Mouse (Mus musculus) heart, postnatal 0 days (tissue): ENCODE results near the gene Dclk1. TPM values are rescaled to one million over a fixed set of nuclear protein-coding genes. Genes with fewer than 3 reads are reported as not detected.

Source experiments
- ATAC-seq: fragments of 200-750 bp; cut with Nextera tagmentation; 2 replicates; pipeline ENCODE4 v1.8.0; 2017; ENCODE audit warnings: low read depth, moderate number of reproducible peaks, moderate library complexity; ENCODE audit not compliant: insufficient read depth
- DNase-seq: peaks from one replicate; pipeline ENCODE4 v3.0.0-alpha.2; 2016; ENCODE audit warnings: low spot score
- H3K27ac ChIP-seq: fragments of 300-500 bp; sonication (generic); 2 replicates; pipeline ENCODE4 v1.5.1; 2014; ENCODE audit warnings: low read depth, mild to moderate bottlenecking
- H3K27me3 ChIP-seq: fragments of 300-500 bp; sonication (generic); 2 replicates; pipeline ENCODE4 v1.6.1; 2014; ENCODE audit warnings: low read length, mixed read lengths; ENCODE audit not compliant: control insufficient read depth, insufficient read depth
- H3K36me3 ChIP-seq: fragments of 300-500 bp; sonication (generic); replicated peaks from 2 replicates; pipeline ENCODE4 v1.6.1; 2014; ENCODE audit warnings: low read length, mixed read lengths; ENCODE audit not compliant: control insufficient read depth, insufficient read depth
- H3K4me1 ChIP-seq: fragments of 300-500 bp; sonication (generic); 2 replicates; pipeline ENCODE4 v1.6.1; 2014; ENCODE audit warnings: antibody characterized with exemption; ENCODE audit not compliant: control insufficient read depth, insufficient read depth
- H3K4me2 ChIP-seq: fragments of 300-500 bp; sonication (generic); 2 replicates; pipeline ENCODE4 v1.6.1; 2014; ENCODE audit warnings: low read depth, mild to moderate bottlenecking, low read length, moderate library complexity
- H3K4me3 ChIP-seq: fragments of 300-500 bp; sonication (generic); 2 replicates; pipeline ENCODE4 v1.5.1; 2014; ENCODE audit warnings: low read depth, low read length
- H3K9ac ChIP-seq: fragments of 300-500 bp; sonication (generic); replicated peaks from 2 replicates; pipeline ENCODE4 v1.6.1; 2014; ENCODE audit warnings: low read depth, low read length, mixed read lengths
- H3K9me3 ChIP-seq: fragments of 300-500 bp; sonication (generic); replicated peaks from 2 replicates; pipeline ENCODE4 v1.6.1; 2016; ENCODE audit warnings: low read length; ENCODE audit not compliant: control insufficient read depth
- CTCF ChIP-seq: IDR thresholded peaks from 2 replicates; pipeline ENCODE4 v1.5.1; 2016; ENCODE audit warnings: antibody characterized with exemption, control low read depth, low read depth
- EP300 ChIP-seq: IDR thresholded peaks from 2 replicates; pipeline ENCODE4 v1.6.1; 2016; ENCODE audit warnings: antibody characterized with exemption, low read depth
- WGBS: fragments of 180-500 bp; shearing (Covaris S2); extraction: QIAGEN DNeasy Blood & Tissue Kit; methylation state at CpG from one replicate; pipeline ENCODE4 v1.1.7; 2014; 5-methylcytosine and 5-hydroxymethylcytosine counted together
- polyA plus RNA-seq: library from polyadenylated mRNA; unstranded; fragments of >200 nt; fragmentation: Nextera tagmentation; extraction: Ambion mirVana; gene quantifications from 2 replicates; pipeline ENCODE4 v1.2.1, GENCODE M21; 2015
- total RNA-seq: library from RNA; depleted of rRNA; stranded (reverse); fragments of >200 nt; gene quantifications from 2 replicates; pipeline ENCODE4 v1.2.3, GENCODE M21; 2014; ENCODE audit warnings: low replicate concordance; rRNA removed

Gene Dclk1
- total and polyA plus RNA-seq, 2 experiments from 2014 or later = 4.9 to 18.7 TPM

GRCm38 (mm10) chr3:55587972-55588946 lies 346.1 kb downstream of the Dclk1 start:
- ATAC-seq = peak; percentile 39; the same call in 1 of the 2 replicates
- Histone ChIP-seq H3K4me2 (no peak overlapping the region), H3K9me3 (no peaks in the 10 kb centered on the region), H3K9ac (no peak overlapping the region), H3K27me3 (no peaks in the 10 kb centered on the region), H3K27ac (no peak overlapping the region), H3K36me3 (no peaks in the 10 kb centered on the region), H3K4me1 (no peaks in the 10 kb centered on the region), H3K4me3 (no peak overlapping the region)
- TF ChIP-seq EP300 (no peak), CTCF (no peak)
- no peak for DNase-seq
- WGBS = 27% methylated on average over 12 of the region's 12 CpGs

Other genes with a start within 250 kb of the Dclk1 start
- gene Ccna1, start 186.9 kb upstream of the Dclk1 start, total RNA-seq = 0.08 and 1.3 TPM in 2 replicates
- gene Ccna1, start 186.9 kb upstream of the Dclk1 start, polyA plus RNA-seq = 0.15 and 0.29 TPM in 2 replicates
- 20.7 and 22.0 TPM in 2 replicates for gene Spg20, start 130.3 kb upstream of the Dclk1 start, total RNA-seq
- gene Spg20, start 130.3 kb upstream of the Dclk1 start, polyA plus RNA-seq = 17.7 and 20.6 TPM in 2 replicates
- gene Ccdc169, start 105.0 kb upstream of the Dclk1 start, total RNA-seq = not detected in 2 replicates
- gene Ccdc169, start 105.0 kb upstream of the Dclk1 start, polyA plus RNA-seq = not detected in 2 replicates
- not detected in 2 replicates for gene Sohlh2, start 60.3 kb upstream of the Dclk1 start, total RNA-seq
- not detected in 2 replicates for gene Sohlh2, start 60.3 kb upstream of the Dclk1 start, polyA plus RNA-seq
- not detected in 2 replicates for gene Gm21954, start 229.8 kb downstream of the Dclk1 start, total RNA-seq
- gene Gm21954, start 229.8 kb downstream of the Dclk1 start, polyA plus RNA-seq = not detected in 2 replicates